Mouse (Mus musculus): ENCODE data around the gene Ppfia3. TPM values are rescaled to one million over a fixed set of nuclear protein-coding genes. Genes with fewer than 3 reads are reported as not detected.

Ppfia3 gene
- total and polyA plus RNA-seq, 3 experiments = 0.11 to 0.26 (median 0.14) TPM

GRCm38 (mm10) chr7:45334605-45335004, 32.2 kb downstream of the Ppfia3 start:
- H3K9ac ChIP-seq (ENCODE audit: low read depth, low read length) = no peak overlapping the region
- WGBS = 25% methylated on average over 3 of the region's 3 CpGs
- H3K27ac ChIP-seq = peak overlapping the region; percentile 87
- no peaks in the 10 kb centered on the region for H3K36me3 ChIP-seq (ENCODE audit: control insufficient read depth, insufficient read depth, low read length)
- H3K4me1 ChIP-seq (ENCODE audit: control insufficient read depth, insufficient read depth, low read length) = peaks cover 1% of the 10 kb centered on the region; the same call in 1 of the 2 replicates
- no peaks in the 10 kb centered on the region for H3K79me2 ChIP-seq (replicated peaks; ENCODE audit: control insufficient read depth, insufficient read depth, low read length)
- DNase-seq = peak in 1 of 2 experiments; percentile 68
- H3K4me3 ChIP-seq = no peak overlapping the region
- TF ChIP-seq POLR2A (IDR thresholded peaks at IDR 0.05; ENCODE audit: insufficient read depth, low read depth, low read length) (peak; percentile 64; the same call in 1 of the 2 replicates), EP300 (IDR thresholded peaks at IDR 0.05; ENCODE audit: insufficient read depth, low read depth, low read length) (peak; percentile 63), CTCF (IDR thresholded peaks at IDR 0.05) (no peak)
- intact Hi-C loops (cut with DNase I) = loop anchor here (2.0 kb wide), 1 partner anchor 34 kb away; no protein-coding TSS in a partner anchor
- H3K27me3 ChIP-seq (ENCODE audit: control insufficient read depth, insufficient read depth, low read length) = no peaks in the 10 kb centered on the region

- peak; percentile 92 to 96 for DNase-seq
Measured at GRCm38 (mm10) chr7:45333431-45333982, 33.3 kb downstream of the Ppfia3 start, which contains the start of gene Trpm4. Gene Trpm4, minus strand, starts transcription at chr7:45333780.

DNA sequence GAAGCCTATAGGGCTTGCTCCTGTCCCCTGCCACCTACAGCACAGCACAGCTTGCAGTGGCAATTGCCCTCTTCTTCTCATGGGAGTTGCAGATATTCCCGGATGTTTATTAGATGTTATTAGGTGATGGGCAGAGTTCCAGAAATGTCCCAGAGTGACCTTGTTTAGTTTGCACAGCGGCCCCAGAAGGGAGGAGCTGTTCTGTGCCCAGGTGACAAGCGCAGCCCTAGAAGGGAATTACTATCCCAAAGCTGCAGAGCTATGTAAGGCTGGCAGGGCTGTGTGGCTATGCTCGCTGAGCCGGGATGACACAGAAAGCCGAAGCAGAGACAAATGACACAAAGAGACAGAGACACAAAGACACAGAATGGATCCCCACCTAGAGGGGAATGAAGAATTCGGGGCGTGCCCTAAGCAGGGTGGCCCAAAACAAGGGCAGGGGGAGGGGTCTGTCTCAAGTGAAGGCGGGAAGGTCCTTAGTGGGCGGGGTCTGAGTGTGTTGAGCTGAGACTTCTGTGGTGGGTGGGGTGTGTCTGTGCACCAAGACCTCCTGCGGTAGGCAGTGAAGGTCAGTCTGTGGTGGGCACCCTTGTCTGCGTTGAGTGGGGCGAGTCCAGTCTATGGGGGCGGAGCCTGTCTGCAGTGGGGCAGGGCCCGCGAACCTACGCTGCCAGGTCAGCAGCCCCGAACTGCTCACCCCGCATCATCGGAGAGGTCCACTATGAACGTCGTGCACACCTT, 34.0 kb downstream of the Ppfia3 start:
- H3K27ac ChIP-seq = peak overlapping the region; percentile 87
- WGBS = 4% methylated on average over 22 of the region's 22 CpGs
- H3K36me3 ChIP-seq (ENCODE audit: control insufficient read depth, insufficient read depth, low read length) = no peaks in the 10 kb centered on the region
- H3K79me2 ChIP-seq (replicated peaks; ENCODE audit: control insufficient read depth, insufficient read depth, low read length) = no peaks in the 10 kb centered on the region
- H3K4me3 ChIP-seq = peak overlapping the region; percentile 98
- H3K9ac ChIP-seq (ENCODE audit: low read depth, low read length) = peak overlapping the region; percentile 88
- no peaks in the 10 kb centered on the region; the same call in 1 of the 2 replicates for H3K4me1 ChIP-seq (ENCODE audit: control insufficient read depth, insufficient read depth, low read length)
- intact Hi-C loops (cut with DNase I) = no loop called here
- H3K27me3 ChIP-seq (ENCODE audit: control insufficient read depth, insufficient read depth, low read length) = no peaks in the 10 kb centered on the region
- no peak for TF ChIP-seq CTCF (IDR thresholded peaks at IDR 0.05)
- peak; percentile 13; the same call in 1 of the 2 replicates for TF ChIP-seq POLR2A (IDR thresholded peaks at IDR 0.05; ENCODE audit: insufficient read depth, low read depth, low read length)
- TF ChIP-seq EP300 (IDR thresholded peaks at IDR 0.05; ENCODE audit: insufficient read depth, low read depth, low read length) = 0 out of 2 replicates have a peak, but pooled peaks have one; percentile 6
- DNase-seq = peak; percentile 70 to 75

More at GRCm38 (mm10) chr7:45333431-45333982, 33.3 kb downstream of the Ppfia3 start, which contains the start of gene Trpm4:
- Histone ChIP-seq H3K9ac (ENCODE audit: low read depth, low read length) (peak within 1 kb of the TSS; percentile 88), H3K36me3 (ENCODE audit: control insufficient read depth, insufficient read depth, low read length) (no peaks in the 10 kb centered on the region), H3K27ac (peak within 1 kb of the TSS; percentile 87), H3K27me3 (ENCODE audit: control insufficient read depth, insufficient read depth, low read length) (no peaks in the 10 kb centered on the region), H3K79me2 (replicated peaks; ENCODE audit: control insufficient read depth, insufficient read depth, low read length) (no peaks in the 10 kb centered on the region), H3K4me3 (peak within 1 kb of the TSS; percentile 98), H3K4me1 (ENCODE audit: control insufficient read depth, insufficient read depth, low read length) (peaks cover 1% of the 10 kb centered on the region; the same call in 1 of the 2 replicates)
- no peak for TF ChIP-seq CTCF (IDR thresholded peaks at IDR 0.05)
- TF ChIP-seq EP300 (IDR thresholded peaks at IDR 0.05; ENCODE audit: insufficient read depth, low read depth, low read length) = 0 out of 2 replicates have a peak, but pooled peaks have one; percentile 16
- peak; percentile 78 for TF ChIP-seq POLR2A (IDR thresholded peaks at IDR 0.05; ENCODE audit: insufficient read depth, low read depth, low read length)
- WGBS = under 1% methylated on average over 38 of the region's 38 CpGs
- intact Hi-C loops (cut with DNase I) = no loop called here

DNA sequence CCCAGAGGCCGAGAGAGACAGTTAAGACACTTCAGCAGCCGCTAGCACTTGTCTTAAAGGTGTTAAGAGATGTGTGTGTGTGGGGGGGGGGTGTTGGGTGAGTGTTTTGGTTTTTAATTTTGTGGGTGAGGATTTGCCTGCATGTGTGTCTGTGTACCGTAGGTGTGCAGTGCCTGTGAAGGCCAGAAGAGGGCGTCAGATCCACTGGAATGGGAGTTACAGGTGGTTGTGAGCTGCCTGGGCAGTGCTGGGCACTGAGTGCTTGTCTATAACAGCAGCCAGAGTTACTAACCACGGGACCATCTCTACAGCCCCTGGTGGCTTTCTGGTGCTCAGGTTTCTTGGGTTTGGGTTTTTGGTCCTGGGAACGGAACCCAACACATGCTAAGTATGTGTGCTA, 35.3 kb downstream of the Ppfia3 start:
- Histone ChIP-seq H3K4me3 (no peak overlapping the region), H3K27ac (no peak overlapping the region), H3K79me2 (replicated peaks; ENCODE audit: control insufficient read depth, insufficient read depth, low read length) (no peaks in the 10 kb centered on the region), H3K27me3 (ENCODE audit: control insufficient read depth, insufficient read depth, low read length) (no peaks in the 10 kb centered on the region), H3K9ac (ENCODE audit: low read depth, low read length) (no peak overlapping the region), H3K4me1 (ENCODE audit: control insufficient read depth, insufficient read depth, low read length) (no peaks in the 10 kb centered on the region; the same call in 1 of the 2 replicates), H3K36me3 (ENCODE audit: control insufficient read depth, insufficient read depth, low read length) (no peaks in the 10 kb centered on the region)
- WGBS = 82% methylated on average over 6 of the region's 6 CpGs
- no peak for DNase-seq
- TF ChIP-seq EP300 (IDR thresholded peaks at IDR 0.05; ENCODE audit: insufficient read depth, low read depth, low read length) = no peak
- TF ChIP-seq CTCF (IDR thresholded peaks at IDR 0.05) = peak; percentile 33
- intact Hi-C loops (cut with DNase I) = no loop called here

GRCm38 (mm10) chr7:45328841-45329475, 37.9 kb downstream of the Ppfia3 start:
- TF ChIP-seq CTCF (IDR thresholded peaks at IDR 0.05) = no peak
- TF ChIP-seq EP300 (IDR thresholded peaks at IDR 0.05; ENCODE audit: insufficient read depth, low read depth, low read length) = no peak
- no peak for TF ChIP-seq POLR2A (IDR thresholded peaks at IDR 0.05; ENCODE audit: insufficient read depth, low read depth, low read length)
- intact Hi-C loops (cut with DNase I) = no loop called here
- peak overlapping the region; percentile 64 for H3K27ac ChIP-seq
- no peak overlapping the region for H3K9ac ChIP-seq (ENCODE audit: low read depth, low read length)
- H3K36me3 ChIP-seq (ENCODE audit: control insufficient read depth, insufficient read depth, low read length) = no peaks in the 10 kb centered on the region
- H3K4me3 ChIP-seq = no peak overlapping the region
- no peaks in the 10 kb centered on the region for H3K4me1 ChIP-seq (ENCODE audit: control insufficient read depth, insufficient read depth, low read length)
- no peaks in the 10 kb centered on the region for H3K79me2 ChIP-seq (replicated peaks; ENCODE audit: control insufficient read depth, insufficient read depth, low read length)
- H3K27me3 ChIP-seq (ENCODE audit: control insufficient read depth, insufficient read depth, low read length) = no peaks in the 10 kb centered on the region
- 59% methylated on average over 13 of the region's 13 CpGs for WGBS
- peak in 1 of 2 experiments; percentile 38 for DNase-seq
